Mouse (Mus musculus): ENCODE data around the gene E2f3.

The E2f3 gene

GRCm38 (mm10) chr13:29985855-29986755 is at the start of gene E2f3:
E2f3 (minus strand) TSS chr13:29986063.
- peak; percentile 100 for DNase-seq

DNA sequence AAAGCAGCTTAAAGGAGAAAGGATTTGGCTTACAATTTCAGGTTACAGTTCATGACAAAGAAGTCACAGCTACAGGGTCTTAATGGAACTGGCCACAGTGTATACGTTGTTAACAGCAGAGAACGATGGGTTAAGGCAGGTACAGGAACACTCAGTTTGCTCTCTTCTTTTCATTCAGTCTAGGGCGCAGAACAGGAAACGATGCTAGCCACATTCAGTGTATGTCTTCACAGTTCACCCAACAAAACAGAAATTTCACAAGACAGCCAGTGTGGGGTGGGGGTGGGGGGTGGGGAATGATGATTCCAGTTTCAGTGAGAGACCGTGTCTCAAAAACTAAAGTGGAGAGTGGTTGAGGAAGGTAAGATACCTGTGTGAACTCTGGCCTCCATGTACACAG is 48.7 kb upstream of the E2f3 start:
- DNase-seq, result no peak

DNA sequence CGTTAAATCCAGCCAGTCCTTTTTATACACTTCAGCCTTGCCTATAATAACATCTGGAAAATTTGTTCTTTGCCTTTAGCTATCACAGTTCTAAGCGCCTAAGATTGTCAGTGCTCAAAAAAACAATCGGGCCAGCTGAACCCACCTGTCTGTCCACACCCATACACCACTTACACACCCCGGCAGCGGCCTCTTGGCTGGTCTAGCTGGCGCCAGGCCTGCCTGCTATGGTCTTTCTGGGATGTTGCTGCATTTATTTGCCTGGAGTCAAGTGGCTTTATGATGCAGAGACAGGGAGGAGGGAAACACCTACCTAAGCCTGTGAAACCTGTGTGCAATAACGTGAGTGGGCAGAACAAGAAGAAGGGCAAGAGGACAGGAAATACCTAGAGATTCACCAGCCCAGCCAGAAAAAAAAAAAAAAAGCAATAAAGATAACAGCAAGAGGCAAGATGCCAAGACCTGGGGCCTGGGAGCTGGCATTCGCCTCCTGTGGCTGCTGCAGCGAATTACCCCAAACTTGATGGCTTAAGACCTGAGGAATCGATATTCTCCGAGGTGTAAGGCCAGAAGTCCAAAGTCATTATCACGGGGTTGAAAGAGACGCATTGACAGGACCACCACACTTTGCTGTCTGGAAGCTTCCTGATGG is 45.9 kb upstream of the E2f3 start:
- DNase-seq, result no peak

DNA sequence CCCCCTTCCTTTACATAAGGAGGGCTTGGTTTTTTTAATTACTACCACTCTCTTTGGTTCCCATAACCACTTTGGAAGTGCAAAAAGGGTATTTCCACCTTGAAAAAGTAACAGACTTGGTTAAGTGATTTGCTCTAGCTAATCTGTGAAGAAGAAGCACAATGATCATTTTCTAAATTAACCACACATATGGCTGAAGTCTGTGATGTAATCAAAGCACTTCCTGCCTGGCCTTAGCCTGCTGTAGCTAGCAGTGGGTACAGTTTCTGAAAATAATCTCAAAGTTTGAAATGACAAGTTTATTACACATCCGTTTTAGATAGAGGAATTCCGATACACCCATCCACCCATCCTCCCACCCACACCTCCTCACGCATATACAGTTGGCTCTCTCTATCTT is 42.0 kb upstream of the E2f3 start:
- DNase-seq, result no peak

- DNase-seq, result no peak
Observed at GRCm38 (mm10) chr13:30022487-30022886, 36.6 kb upstream of the E2f3 start.

- DNase-seq, result no peak
Observed at GRCm38 (mm10) chr13:30018573-30018972, 32.7 kb upstream of the E2f3 start.

GRCm38 (mm10) chr13:30017611-30018010 is 31.7 kb upstream of the E2f3 start:
- DNase-seq, result no peak

- DNase-seq, result no peak
Observed at GRCm38 (mm10) chr13:30014576-30014975, 28.7 kb upstream of the E2f3 start.

DNA sequence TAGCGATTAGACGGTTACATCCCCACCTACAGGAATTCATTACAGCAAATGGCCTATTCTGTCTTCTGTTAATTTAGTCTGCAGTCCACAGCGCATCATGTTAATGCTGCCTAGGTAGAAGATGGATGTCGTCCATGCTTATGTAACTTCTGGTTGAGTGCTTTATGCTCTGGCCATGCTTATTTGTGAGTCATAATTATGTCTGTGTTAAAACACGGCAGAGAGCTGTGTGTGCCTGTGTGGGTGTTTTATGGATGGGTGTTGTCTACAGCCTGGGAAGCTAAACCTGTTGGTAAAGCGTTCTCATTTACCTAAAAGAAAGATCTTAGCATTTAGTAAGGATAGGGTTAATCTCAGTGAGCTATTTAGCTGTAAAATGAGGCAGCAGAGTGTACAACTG is 26.4 kb upstream of the E2f3 start:
- no peak for DNase-seq

DNA sequence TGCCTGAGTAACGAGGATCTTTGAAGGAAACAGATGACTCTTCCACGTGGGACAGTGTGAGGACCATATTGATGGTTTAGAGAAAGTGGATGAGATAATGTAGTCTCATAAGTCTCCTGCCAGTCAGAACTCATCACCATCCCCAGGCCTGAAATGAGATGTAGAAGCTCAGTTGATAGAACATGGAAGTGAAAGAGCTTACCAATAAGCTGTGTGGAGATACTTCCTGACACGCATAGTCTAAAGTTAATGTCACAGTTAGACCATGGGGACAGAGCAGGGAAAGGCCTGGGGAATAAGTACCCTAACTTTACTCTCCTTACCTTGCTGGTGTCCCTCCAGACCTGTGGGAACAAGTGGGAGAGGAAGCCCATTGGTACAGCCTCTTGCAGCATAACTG is 22.9 kb upstream of the E2f3 start:
- no peak for DNase-seq

DNA sequence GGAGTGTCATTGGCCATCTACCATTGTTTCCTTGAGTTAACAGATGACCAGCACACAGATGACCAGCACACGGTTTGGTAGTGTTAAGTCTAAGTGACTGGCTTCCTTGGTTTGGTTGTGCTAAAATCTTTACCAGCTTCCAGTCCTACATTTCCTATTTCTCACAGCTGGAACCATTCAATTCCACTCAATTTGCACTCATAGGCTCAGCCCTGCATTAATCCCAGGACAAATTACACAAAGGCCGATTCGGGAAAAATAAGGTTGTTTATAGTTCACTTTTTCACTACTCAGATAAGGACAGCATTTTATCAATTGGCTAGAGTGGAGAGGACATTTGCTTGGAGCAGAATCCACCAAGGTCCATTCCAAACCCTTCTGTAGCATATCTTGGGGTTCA is 19.6 kb upstream of the E2f3 start:
- no peak for DNase-seq

DNA sequence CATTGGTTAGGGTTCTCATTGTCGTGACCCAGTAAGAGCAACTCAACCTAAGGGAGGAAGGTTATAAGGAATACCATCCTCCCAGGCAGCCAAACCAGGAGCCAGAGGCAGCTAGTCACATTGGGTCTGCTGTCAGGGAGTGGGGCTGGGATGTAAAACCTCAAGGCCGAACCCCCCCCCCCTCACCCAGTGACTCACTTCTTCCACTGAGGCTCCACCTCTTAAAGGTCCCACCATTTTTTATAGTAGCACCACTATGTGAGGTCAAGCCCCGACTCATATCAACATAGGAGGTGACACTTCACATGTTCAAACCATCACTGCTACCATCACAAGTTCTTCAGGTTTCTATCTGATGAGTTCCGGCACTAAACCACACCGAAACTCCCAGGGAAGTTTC is 19.0 kb upstream of the E2f3 start:
- DNase-seq, result no peak

DNA sequence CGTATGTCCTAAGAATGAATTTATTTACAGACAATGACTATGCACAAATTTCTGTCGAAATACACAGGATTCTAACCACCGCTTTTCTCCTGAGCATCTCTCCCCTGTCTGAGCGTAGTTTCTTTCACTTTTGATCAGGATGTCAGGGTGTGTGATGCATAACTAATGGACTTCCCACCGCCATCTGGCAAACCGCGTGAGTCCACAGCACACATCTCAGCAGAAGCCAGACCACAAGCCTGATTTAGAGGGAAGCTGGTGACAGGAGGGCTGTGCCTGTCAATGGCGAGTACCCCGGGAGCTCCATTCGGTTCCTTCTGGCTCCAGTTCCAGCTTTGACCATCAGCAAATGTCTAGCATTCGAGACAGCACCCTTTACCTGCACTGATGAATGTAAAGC is 17.3 kb upstream of the E2f3 start:
- peak; percentile 88 for DNase-seq

GRCm38 (mm10) chr13:30001041-30001440 is 15.2 kb upstream of the E2f3 start:
- no peak for DNase-seq

- no peak for DNase-seq
Observed at GRCm38 (mm10) chr13:29987956-29988355, 2.1 kb upstream of the E2f3 start.

GRCm38 (mm10) chr13:29986756-29987120 is 875 bp upstream of the E2f3 start:
- DNase-seq, result no peak

DNA sequence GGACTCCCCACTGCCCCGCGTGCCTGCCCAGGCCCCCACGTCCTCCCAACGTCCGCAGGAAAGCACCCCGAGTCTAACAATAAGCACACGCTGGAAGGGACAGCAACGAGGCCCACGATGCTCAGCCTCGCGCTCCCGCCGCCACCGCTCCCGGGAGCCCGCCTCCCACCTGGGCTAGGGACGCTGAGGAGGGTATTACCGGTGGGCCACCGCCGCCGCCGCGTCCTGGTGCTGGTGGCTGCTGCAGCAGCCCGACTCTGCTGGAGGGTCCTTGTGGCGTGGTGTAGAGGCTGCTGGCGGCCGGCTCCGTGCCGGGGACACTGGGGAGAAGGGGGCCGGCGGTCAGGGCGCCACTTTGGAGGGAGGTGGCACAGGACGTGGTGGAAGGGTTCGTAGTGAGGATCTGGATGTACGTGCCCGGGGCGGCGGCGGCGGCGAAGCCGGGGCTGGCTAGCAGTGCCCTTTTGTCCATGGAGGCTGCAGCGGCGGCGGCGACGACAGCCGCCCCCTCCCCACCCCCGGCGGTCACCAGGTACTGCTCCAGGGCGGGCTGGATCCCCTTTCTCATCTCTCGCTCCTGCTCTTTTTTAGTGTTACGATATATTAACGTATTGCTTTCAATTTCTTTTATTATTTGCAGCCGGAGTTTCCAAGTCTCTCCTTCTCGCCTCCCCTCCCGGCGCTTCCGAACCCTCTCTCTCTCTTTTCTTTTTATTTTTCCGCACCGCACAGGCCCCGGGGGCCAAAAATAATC is 585 bp downstream of the E2f3 start:
- DNase-seq, result peak; percentile 59

DNA sequence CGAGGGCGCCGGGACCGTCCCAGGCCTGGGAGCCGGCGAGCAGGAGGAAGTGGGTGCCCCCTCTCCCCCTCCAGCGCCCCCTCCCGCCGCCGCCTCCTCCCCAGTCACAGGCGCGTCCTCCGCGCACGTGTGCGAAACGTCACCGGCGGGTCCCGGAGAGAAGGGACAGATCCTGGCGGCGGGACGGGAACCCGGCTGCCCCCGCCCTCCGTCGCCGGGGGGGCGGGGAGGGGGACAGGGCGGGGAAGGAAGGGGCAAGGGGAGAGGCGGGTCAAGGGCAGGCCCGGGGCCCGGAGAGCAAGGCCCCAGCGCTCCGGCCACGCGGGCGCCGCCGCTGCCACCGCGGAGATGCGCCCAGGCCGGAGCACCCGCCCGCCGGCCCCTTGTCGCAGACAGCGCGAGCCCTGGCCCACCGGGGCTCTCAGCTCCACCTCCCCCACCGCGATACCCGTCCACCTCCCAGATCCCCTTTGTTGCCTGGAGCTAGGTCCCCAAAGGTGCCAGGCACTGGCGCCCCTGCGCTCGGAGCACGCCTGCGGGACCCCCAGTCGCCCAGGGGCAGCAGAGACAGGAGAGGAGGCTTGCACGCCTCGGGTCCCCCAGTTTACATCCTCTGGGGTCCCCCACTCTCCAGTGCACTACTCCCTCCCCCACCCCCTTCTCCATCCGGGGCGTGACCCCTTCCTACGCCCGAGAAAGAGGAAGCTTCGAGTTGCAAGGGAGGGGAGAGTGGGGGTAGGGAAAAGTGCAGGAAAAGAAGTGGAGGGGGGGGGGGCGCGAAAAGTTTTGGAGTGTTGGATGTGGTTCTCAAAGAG is 1.4 kb downstream of the E2f3 start:
- DNase-seq, result peak; percentile 71

DNA sequence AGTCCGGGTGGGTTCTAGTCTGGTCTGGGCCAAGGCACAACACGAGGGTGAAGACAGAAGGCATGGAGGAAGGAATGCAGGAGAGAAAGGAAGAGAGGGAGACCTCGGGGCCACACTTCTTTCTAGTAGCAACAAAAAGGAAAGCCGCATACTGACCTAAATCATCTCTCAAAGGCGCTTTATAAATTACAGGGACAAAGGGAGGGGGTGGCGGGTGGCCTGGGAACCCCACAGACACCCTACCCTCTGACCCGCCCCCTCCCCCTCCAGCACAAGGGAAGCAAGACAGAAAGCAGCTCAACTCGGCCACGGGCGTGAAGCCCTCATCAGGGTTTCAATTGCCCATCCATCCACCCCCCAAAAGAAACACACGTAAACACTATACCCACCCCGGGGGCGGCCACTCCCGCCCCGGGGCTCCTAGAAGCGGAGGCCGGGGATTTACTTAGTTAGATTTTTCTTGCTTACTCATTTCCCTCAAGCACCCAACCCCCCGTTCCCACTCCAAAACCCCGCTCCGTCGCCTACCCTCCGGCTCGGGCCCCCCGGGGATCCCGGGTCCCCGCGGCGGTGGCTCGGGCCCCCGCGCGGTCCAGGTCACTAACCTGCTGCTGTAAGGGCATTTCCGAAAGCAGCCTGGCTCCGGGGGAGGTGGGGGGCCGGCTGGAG is 2.2 kb downstream of the E2f3 start:
- peak; percentile 48 for DNase-seq

GRCm38 (mm10) chr13:29983037-29983436 is 2.8 kb downstream of the E2f3 start:
- peak; percentile 22 for DNase-seq

GRCm38 (mm10) chr13:29982400-29982799 is 3.5 kb downstream of the E2f3 start:
- no peak for DNase-seq

GRCm38 (mm10) chr13:29979140-29979564 is 6.7 kb downstream of the E2f3 start:
- DNase-seq, result no peak
